ENCODE assay signal across 13 mouse cellular contexts in the genomic region with DNA sequence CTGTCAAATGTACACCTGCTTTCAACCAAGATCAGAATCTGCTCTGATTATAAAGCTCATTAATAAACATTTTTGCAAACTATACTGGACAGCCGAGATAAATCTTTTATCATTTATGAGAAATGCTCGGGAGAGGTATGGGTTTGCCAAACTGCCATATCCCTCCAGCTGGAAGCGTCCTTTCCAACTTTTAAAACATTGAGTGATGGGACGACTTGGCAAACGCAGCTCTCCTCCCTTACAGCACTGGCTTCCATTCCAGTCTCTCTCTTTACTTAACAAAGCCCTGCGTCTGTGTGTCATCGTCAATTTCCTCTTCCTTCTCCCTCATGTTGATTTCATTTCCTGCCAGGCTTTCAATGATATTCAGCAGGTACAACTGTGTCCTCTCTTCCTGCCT.
DNase-seq lines count a peak whose midpoint lies in the region; ATAC-seq and TF ChIP-seq lines count a peak whose summit lies in the region.
"Had no signal": no experiment of that assay in that cellular context is flagged by ENCODE, and none has a peak within 500 bp of the region (broad histone marks: within the 10 kb centered on the region; RNA-seq: fewer than 3 reads in every experiment).

No protein-coding gene starts in this region.

- no peak for TF ChIP-seq CTCF in gastrocnemius, adult 2 months (IDR thresholded peaks at IDR 0.05)

- intact Hi-C loops in gastrocnemius, adult 2 months (cut with DNase I), result no loop called here

- ATAC-seq in forebrain, embryonic 15.5 days (replicated peaks), result peak; percentile 73
- ATAC-seq in forebrain, embryonic 11.5 days (replicated peaks; ENCODE audit: low FRiP score), result no peak
- ATAC-seq in limb, embryonic 14.5 days (ENCODE audit: low FRiP score, low read depth), result no peak
- peak; percentile 72; the same call in 1 of the 2 replicates for ATAC-seq in lung, embryonic 15.5 days (ENCODE audit: borderline replicate concordance, extremely low read depth, low FRiP score, low TSS enrichment)
- ATAC-seq: midbrain, embryonic 13.5 days had no signal

- WGBS in forebrain, embryonic 15.5 days, result 58% methylated on average over 7 of the region's 7 CpGs
- whole genome bisulfite sequencing in forebrain, embryonic 11.5 days, result 76% methylated on average over 7 of the region's 7 CpGs
- WGBS in limb, embryonic 14.5 days, result 57% methylated on average over 7 of the region's 7 CpGs
- WGBS in limb, embryonic 10.5 days, result 68% methylated on average over 7 of the region's 7 CpGs
- WGBS in lung, embryonic 15.5 days, result 34% methylated on average over 7 of the region's 7 CpGs

- H3K4me1 ChIP-seq in forebrain, embryonic 15.5 days, result peaks cover 5% of the 10 kb centered on the region; the same call in 1 of the 2 replicates
- no peaks in the 10 kb centered on the region for H3K4me1 ChIP-seq in forebrain, embryonic 11.5 days (replicated peaks; ENCODE audit: control insufficient read depth, insufficient read depth, low read length)
- no peaks in the 10 kb centered on the region for H3K4me1 ChIP-seq in limb, embryonic 14.5 days (ENCODE audit: control insufficient read depth, insufficient read depth, low read length)
- peaks cover 19% of the 10 kb centered on the region for H3K4me1 ChIP-seq in limb, embryonic 10.5 days
- peaks cover 24% of the 10 kb centered on the region for H3K4me1 ChIP-seq in lung, embryonic 15.5 days

- H3K9ac ChIP-seq in forebrain, embryonic 15.5 days (replicated peaks), result no peak overlapping the region
- H3K9ac ChIP-seq in forebrain, embryonic 11.5 days (ENCODE audit: low read length), result no peak overlapping the region
- no peak overlapping the region for H3K9ac ChIP-seq in limb, embryonic 14.5 days (ENCODE audit: low read depth, low read length, severe bottlenecking)
- no peak overlapping the region for H3K9ac ChIP-seq in lung, embryonic 15.5 days
- H3K9ac ChIP-seq: limb, embryonic 13.5 days; midbrain, embryonic 13.5 days had no signal

- H3K36me3 ChIP-seq in forebrain, embryonic 15.5 days, result no peaks in the 10 kb centered on the region
- no peaks in the 10 kb centered on the region for H3K36me3 ChIP-seq in forebrain, embryonic 11.5 days (ENCODE audit: control insufficient read depth, insufficient read depth, low read length)
- no peaks in the 10 kb centered on the region for H3K36me3 ChIP-seq in limb, embryonic 14.5 days (ENCODE audit: control insufficient read depth, insufficient read depth, low read length)
- H3K36me3 ChIP-seq in limb, embryonic 10.5 days, result no peaks in the 10 kb centered on the region
- H3K36me3 ChIP-seq in lung, embryonic 15.5 days, result no peaks in the 10 kb centered on the region
- H3K36me3 ChIP-seq: midbrain, embryonic 13.5 days had no signal

- TF ChIP-seq POLR2A in limb, embryonic 14.5 days (IDR thresholded peaks at IDR 0.05; ENCODE audit: borderline replicate concordance, extremely low read depth, insufficient read depth, insufficient read length), result no peak

- peak overlapping the region; percentile 64 for H3K27ac ChIP-seq in forebrain, embryonic 15.5 days (replicated peaks)
- H3K27ac ChIP-seq in forebrain, embryonic 11.5 days (ENCODE audit: low read depth, low read length), result no peak overlapping the region
- no peak overlapping the region for H3K27ac ChIP-seq in limb, embryonic 14.5 days (replicated peaks; ENCODE audit: low read depth, low read length)
- H3K27ac ChIP-seq in limb, embryonic 10.5 days, result no peak overlapping the region
- peak overlapping the region; percentile 52 for H3K27ac ChIP-seq in lung, embryonic 15.5 days
- no peak overlapping the region for H3K27ac ChIP-seq in gastrocnemius, adult 2 months
- H3K27ac ChIP-seq: limb, embryonic 13.5 days; midbrain, embryonic 13.5 days had no signal

- H3K4me3 ChIP-seq in forebrain, embryonic 15.5 days, result no peak overlapping the region
- H3K4me3 ChIP-seq in forebrain, embryonic 11.5 days (ENCODE audit: low read depth, low read length), result no peak overlapping the region
- H3K4me3 ChIP-seq in limb, embryonic 14.5 days (replicated peaks; ENCODE audit: low read length), result no peak overlapping the region
- H3K4me3 ChIP-seq in limb, embryonic 10.5 days, result no peak overlapping the region
- H3K4me3 ChIP-seq in lung, embryonic 15.5 days, result no peak overlapping the region
- H3K4me3 ChIP-seq in gastrocnemius, adult 2 months, result no peak overlapping the region
- H3K4me3 ChIP-seq: limb, embryonic 13.5 days; midbrain, embryonic 13.5 days had no signal

- H3K27me3 ChIP-seq in forebrain, embryonic 15.5 days, result no peaks in the 10 kb centered on the region
- H3K27me3 ChIP-seq in forebrain, embryonic 11.5 days (ENCODE audit: control insufficient read depth, insufficient read depth, low read length), result no peaks in the 10 kb centered on the region
- H3K27me3 ChIP-seq in limb, embryonic 14.5 days (ENCODE audit: control insufficient read depth, insufficient read depth, low read length), result no peaks in the 10 kb centered on the region
- no peaks in the 10 kb centered on the region for H3K27me3 ChIP-seq in limb, embryonic 10.5 days (ENCODE audit: low read depth, poor library complexity, severe bottlenecking)
- H3K27me3 ChIP-seq in lung, embryonic 15.5 days, result no peaks in the 10 kb centered on the region
- H3K27me3 ChIP-seq: limb, embryonic 13.5 days; midbrain, embryonic 13.5 days had no signal

- no peaks in the 10 kb centered on the region for H3K9me3 ChIP-seq in forebrain, embryonic 15.5 days
- no peaks in the 10 kb centered on the region for H3K9me3 ChIP-seq in forebrain, embryonic 11.5 days (ENCODE audit: control insufficient read depth, low read length)
- no peaks in the 10 kb centered on the region for H3K9me3 ChIP-seq in limb, embryonic 14.5 days (ENCODE audit: control insufficient read depth, low read length)
- H3K9me3 ChIP-seq in limb, embryonic 10.5 days (replicated peaks), result no peaks in the 10 kb centered on the region
- no peaks in the 10 kb centered on the region for H3K9me3 ChIP-seq in lung, embryonic 15.5 days
- H3K9me3 ChIP-seq: limb, embryonic 13.5 days; midbrain, embryonic 13.5 days had no signal

- H3K4me2 ChIP-seq in forebrain, embryonic 15.5 days (replicated peaks), result no peak overlapping the region
- no peak overlapping the region for H3K4me2 ChIP-seq in forebrain, embryonic 11.5 days (ENCODE audit: low read depth, low read length, severe bottlenecking)
- H3K4me2 ChIP-seq in limb, embryonic 14.5 days (replicated peaks; ENCODE audit: low read depth, low read length, severe bottlenecking), result no peak overlapping the region
- H3K4me2 ChIP-seq in lung, embryonic 15.5 days, result peak overlapping the region; percentile 0; the same call in 1 of the 2 replicates
- H3K4me2 ChIP-seq: limb, embryonic 13.5 days; midbrain, embryonic 13.5 days had no signal

- no peak for DNase-seq in forebrain, embryonic 11.5 days (ENCODE audit: low spot score)
- DNase-seq in limb, embryonic 14.5 days (ENCODE audit: low spot score), result peak; percentile 7
- DNase-seq in limb, embryonic 10.5 days (ENCODE audit: low spot score), result no peak
- DNase-seq in ovary, adult 18-20 months (ENCODE audit: low spot score), result no peak
- no peak for DNase-seq in gastrocnemius, adult 2 months
- DNase-seq in right cerebral cortex, adult 2 months (ENCODE audit: low spot score in 2 of 2), result no peak
- DNase-seq: adrenal gland, adult 8-10 months; kidney, adult 9 months; thymus, adult 18-20 months had no signal

Comparison
In these comparisons a context has a peak if more than half of its experiments do, and no peak if none do; other contexts are left out.
1. ATAC-seq: peak in forebrain, embryonic 15.5 days (single experiment) and lung, embryonic 15.5 days (single experiment); none in forebrain, embryonic 11.5 days (single experiment) and limb, embryonic 14.5 days (single experiment).
2. H3K27ac ChIP-seq: peak in forebrain, embryonic 15.5 days (single experiment) and lung, embryonic 15.5 days (single experiment); none in forebrain, embryonic 11.5 days (single experiment), limb, embryonic 14.5 days (single experiment), limb, embryonic 10.5 days (single experiment) and gastrocnemius, adult 2 months (single experiment).